Mouse (Mus musculus): ENCODE measurements around the gene Arhgef39. TPM values are rescaled to one million over a fixed set of nuclear protein-coding genes. Genes with fewer than 3 reads are reported as not detected.

Arhgef39 gene
- 0.61 and 0.80 TPM in 2 replicates for polyA plus RNA-seq (2021; fragmentation: Nextera tagmentation)
- long read RNA-seq, experiment 1, partial matches to known transcripts: 0 of 5 reads
- long read RNA-seq, experiment 1, other reads (novel, unspliced or antisense): 5 of 5 reads
- long read RNA-seq, experiment 2, partial matches to known transcripts: 0 of 1 reads
- long read RNA-seq, experiment 2, other reads (novel, unspliced or antisense): 1 of 1 reads

DNA sequence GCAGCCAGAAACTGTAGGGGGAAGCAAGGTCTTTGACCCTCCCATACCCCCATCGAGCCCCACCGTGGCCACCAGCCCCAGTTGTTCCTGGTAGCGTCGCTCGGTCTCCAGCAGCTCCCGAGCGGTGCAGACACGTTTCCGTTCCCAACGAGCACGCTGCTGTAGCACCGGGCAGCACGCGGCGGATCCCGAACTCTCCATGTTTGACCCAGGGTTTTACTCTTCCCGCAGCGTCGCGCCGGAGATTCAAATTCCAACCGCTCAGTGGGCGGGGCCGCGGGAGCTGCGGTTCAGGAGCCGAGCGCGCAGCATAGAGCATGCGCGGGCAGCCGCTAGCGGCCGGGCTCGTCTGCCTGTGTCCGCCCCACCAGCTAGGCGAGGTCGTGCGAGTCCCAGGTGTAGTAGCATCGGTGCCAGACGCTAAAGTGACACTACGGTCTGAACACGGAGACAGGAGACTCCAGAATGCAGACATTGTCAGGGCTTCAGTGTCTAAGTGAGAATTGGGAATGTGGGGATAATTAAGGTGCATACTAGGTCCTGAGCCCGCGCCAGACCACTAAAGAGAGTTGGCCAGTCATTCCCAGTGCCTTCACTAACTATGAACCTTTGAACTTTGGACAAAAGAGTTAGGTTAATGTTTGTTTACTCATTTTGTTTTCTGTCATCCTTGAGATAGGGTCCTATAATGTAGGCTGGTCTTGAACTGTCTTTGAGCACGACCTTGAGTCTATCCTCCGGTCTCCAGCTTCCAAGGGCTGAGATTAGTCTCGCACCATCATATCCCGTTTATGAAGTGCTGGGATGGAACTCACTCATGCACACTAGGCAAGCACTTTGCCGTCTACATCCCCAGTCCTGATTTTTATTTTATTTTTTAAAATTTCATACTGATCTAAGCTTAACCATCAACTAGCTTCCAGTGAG lies at the start of gene Arhgef39:
Gene Arhgef39 (minus strand): TSS at position 289 of the 927 bp plus-strand sequence.

DNA sequence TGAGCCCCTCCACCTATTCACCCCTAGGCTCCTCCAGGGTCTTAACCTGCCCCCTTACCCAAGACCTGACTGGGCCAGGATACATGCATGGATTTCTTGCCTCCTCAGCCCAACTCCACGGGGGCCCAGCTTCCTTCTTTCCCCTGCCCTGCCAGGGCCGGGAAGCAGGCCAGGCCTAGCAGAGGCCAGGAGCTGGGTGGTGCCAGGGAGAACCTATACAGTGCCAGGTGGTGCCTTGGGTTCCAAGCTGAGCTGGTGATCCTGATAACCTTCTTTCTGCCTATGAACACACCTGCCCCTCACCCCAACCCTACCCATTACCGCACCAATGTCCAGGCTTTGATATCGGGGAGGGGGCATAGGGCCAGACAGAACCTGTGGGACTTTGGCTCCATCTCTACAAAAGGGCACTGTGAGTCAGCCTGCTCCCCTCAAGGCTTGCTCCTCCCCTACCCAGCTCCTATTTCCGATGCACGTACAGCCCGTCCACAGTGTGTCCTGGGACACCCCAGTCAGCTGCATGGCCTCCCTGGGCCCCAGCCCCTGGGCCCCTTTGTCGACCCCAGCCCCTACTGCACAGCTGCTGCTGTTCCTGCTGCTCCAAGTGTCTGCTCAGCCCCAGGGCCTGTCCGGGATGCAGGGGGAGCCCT lies 7.2 kb upstream of the Arhgef39 start, which contains the start of gene Car9:
Gene Car9 (plus strand): TSS at position 431 of the 650 bp plus-strand sequence.

DNA sequence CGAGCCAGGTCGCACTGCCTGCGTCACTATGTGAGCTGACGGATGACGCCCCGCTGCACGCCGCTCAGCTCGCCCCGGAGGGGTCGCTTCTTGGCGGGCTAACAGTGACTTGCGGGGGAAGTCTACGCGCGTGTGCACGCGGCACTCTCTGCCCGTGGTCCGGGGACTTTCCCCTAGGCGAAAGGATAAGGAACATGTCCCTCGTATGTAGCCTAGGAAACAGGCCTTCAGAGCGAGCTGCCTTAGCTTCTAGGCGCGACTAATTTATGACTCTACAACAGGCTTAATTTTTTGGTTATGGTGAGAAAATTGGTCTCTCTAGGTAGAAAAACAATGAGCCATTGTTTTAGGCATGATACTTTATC lies 6.7 kb downstream of the Arhgef39 start, which contains the start of gene Ccdc107:
Gene Ccdc107 (plus strand): TSS at position 80 of the 365 bp plus-strand sequence.

DNA sequence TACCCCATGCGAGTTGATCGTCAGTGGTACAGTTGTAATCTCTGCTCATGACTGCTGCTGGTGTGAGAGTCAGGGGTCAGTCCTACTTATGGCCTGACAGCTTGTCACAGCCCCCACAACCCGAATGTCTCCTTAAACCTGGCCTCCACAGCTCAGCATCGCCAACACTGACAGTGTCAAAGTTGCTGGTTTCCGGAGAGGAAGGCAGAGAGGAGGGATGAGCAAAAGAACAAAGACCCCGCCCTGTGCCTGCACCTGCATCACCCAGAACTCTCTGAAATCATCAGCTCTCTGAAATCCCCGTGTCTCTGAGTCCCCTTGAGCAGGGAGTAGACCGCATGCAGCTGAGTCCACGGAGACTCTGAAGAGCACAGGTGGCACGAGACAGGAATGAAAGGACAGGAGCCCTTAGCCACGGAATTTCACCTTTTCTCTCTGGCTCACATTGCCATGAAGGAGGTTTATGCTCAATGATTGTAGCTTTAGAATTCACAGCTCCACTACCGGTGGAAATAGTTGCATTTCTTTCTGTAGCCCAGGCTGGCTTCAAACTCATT lies 15.9 kb downstream of the Arhgef39 start, which contains the start of gene Sit1:
Gene Sit1 (minus strand): TSS at position 200 of the 557 bp plus-strand sequence.

DNA sequence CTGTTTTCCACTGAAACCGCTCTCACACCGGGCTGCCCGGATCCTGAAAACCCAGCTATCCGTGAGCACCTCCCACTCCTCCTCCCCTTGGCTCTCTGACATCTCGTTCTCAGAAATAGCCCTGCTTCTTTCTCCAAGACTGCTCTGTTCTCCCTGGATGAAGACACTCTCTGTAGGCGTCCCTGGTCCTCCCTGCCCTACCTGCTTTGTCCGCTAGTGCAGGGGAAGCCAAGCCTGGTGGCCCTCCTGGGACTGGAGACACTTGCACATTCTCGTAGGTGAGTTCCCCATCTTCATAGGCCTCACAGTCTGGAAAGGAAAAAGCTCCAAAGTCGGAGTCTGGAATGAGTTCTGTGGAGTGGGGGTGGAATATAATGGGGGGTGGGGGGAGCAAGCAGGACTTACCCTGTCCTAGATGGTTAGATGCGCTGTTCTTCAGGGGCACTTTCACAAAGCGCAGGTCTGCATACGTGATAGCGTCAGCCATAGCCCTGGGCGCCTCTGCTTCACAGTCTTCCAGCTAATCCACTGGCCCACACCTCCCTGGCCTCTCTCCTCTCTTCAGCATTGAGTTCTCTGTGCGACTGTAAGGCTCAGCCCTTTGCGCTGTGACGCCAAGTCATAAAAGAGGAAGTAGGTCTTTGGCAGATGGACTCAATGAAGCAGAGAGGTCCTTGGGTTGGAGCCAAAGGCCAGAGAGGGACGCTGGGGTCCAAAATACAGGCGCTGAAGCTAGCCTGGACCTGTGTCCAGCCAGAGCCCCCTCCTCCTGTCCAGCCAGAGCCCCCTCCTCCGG lies 45.3 kb downstream of the Arhgef39 start, which contains the start of gene Cd72:
Gene Cd72 (minus strand): TSS at position 588 of the 796 bp plus-strand sequence.

Other genes starting within 250 kb of the Arhgef39 start
- gene Atp8b5, start 232.5 kb downstream of the Arhgef39 start, polyA plus RNA-seq (2021; fragmentation: Nextera tagmentation): 0.24 TPM in 1 of 2 replicates, not detected in the other
- gene Rusc2, start 117.7 kb downstream of the Arhgef39 start, polyA plus RNA-seq (2021; fragmentation: Nextera tagmentation): 38.3 and 104 TPM in 2 replicates
- 0.27 and 0.35 TPM in 2 replicates for gene Fam166b, start 70.6 kb downstream of the Arhgef39 start, polyA plus RNA-seq (2021; fragmentation: Nextera tagmentation)
- gene Tesk1, start 57.8 kb downstream of the Arhgef39 start, polyA plus RNA-seq (2021; fragmentation: Nextera tagmentation): 8.5 and 9.1 TPM in 2 replicates
- gene Cd72, start 45.1 kb downstream of the Arhgef39 start, polyA plus RNA-seq (2021; fragmentation: Nextera tagmentation): 7.9 TPM in 2 replicates
- not detected in 2 replicates for gene Sit1, start 16.0 kb downstream of the Arhgef39 start, polyA plus RNA-seq (2021; fragmentation: Nextera tagmentation)
- gene Ccdc107, start 6.8 kb downstream of the Arhgef39 start, polyA plus RNA-seq (2021; fragmentation: Nextera tagmentation): 91.9 and 99.5 TPM in 2 replicates
- 0.42 and 0.55 TPM in 2 replicates for gene Car9, start 7.3 kb upstream of the Arhgef39 start, polyA plus RNA-seq (2021; fragmentation: Nextera tagmentation)
- gene Tpm2, start 24.1 kb upstream of the Arhgef39 start, polyA plus RNA-seq (2021; fragmentation: Nextera tagmentation): 7.4 and 9.5 TPM in 2 replicates
- gene Creb3, start 62.6 kb upstream of the Arhgef39 start, polyA plus RNA-seq (2021; fragmentation: Nextera tagmentation): 50.4 and 66.7 TPM in 2 replicates
- gene Tln1, start 63.0 kb upstream of the Arhgef39 start, polyA plus RNA-seq (2021; fragmentation: Nextera tagmentation): 52.5 and 69.1 TPM in 2 replicates
- gene Rgp1, start 79.0 kb upstream of the Arhgef39 start, polyA plus RNA-seq (2021; fragmentation: Nextera tagmentation): 21.5 and 22.3 TPM in 2 replicates
- gene Gba2, start 79.2 kb upstream of the Arhgef39 start, polyA plus RNA-seq (2021; fragmentation: Nextera tagmentation): 17.0 and 26.6 TPM in 2 replicates
- gene Msmp, start 84.8 kb upstream of the Arhgef39 start, polyA plus RNA-seq (2021; fragmentation: Nextera tagmentation): not detected in 2 replicates
- gene Npr2, start 132.2 kb upstream of the Arhgef39 start, polyA plus RNA-seq (2021; fragmentation: Nextera tagmentation): 4.9 and 5.0 TPM in 2 replicates
- 1.2 and 1.6 TPM in 2 replicates for gene Spag8, start 153.9 kb upstream of the Arhgef39 start, polyA plus RNA-seq (2021; fragmentation: Nextera tagmentation)
- gene Hint2, start 156.8 kb upstream of the Arhgef39 start, polyA plus RNA-seq (2021; fragmentation: Nextera tagmentation): 134 and 151 TPM in 2 replicates
- gene Tmem8b, start 169.3 kb upstream of the Arhgef39 start, polyA plus RNA-seq (2021; fragmentation: Nextera tagmentation): 8.9 and 9.5 TPM in 2 replicates
- 1.4 and 1.5 TPM in 2 replicates for gene Fam221b, start 169.4 kb upstream of the Arhgef39 start, polyA plus RNA-seq (2021; fragmentation: Nextera tagmentation)
- gene Olfr70, start 201.1 kb upstream of the Arhgef39 start, polyA plus RNA-seq (2021; fragmentation: Nextera tagmentation): not detected in 2 replicates
- gene Olfr71, start 210.6 kb upstream of the Arhgef39 start, polyA plus RNA-seq (2021; fragmentation: Nextera tagmentation): not detected in 2 replicates
- gene Hrct1, start 227.5 kb upstream of the Arhgef39 start, polyA plus RNA-seq (2021; fragmentation: Nextera tagmentation): 1.2 and 1.6 TPM in 2 replicates
- gene Spaar, start 230.3 kb upstream of the Arhgef39 start, polyA plus RNA-seq (2021; fragmentation: Nextera tagmentation): 0.23 and 0.25 TPM in 2 replicates